Mouse (Mus musculus) hindbrain, embryonic 11.5 days (tissue): ENCODE data around the gene Sp100. TPM values are rescaled to one million over a fixed set of nuclear protein-coding genes. Genes with fewer than 3 reads are reported as not detected.

Source experiments
- ATAC-seq: fragments of 200-750 bp; cut with Nextera tagmentation; 2 replicates; pipeline ENCODE4 v1.8.0; 2017; ENCODE audit warnings: mild to moderate bottlenecking, moderate TSS enrichment, moderate library complexity; ENCODE audit not compliant: low FRiP score
- DNase-seq: peaks from one replicate; pipeline ENCODE4 v3.0.0-alpha.2; 2015; ENCODE audit warnings: low spot score
- H3K27ac ChIP-seq: fragments of 300-500 bp; sonication (generic); 2 replicates; pipeline ENCODE4 v1.5.1; 2014; ENCODE audit warnings: mild to moderate bottlenecking, low read depth, low read length
- H3K27me3 ChIP-seq: fragments of 300-500 bp; sonication (generic); 2 replicates; pipeline ENCODE4 v1.6.1; 2014; ENCODE audit warnings: mild to moderate bottlenecking, low read length, moderate library complexity, mixed read lengths; ENCODE audit not compliant: control insufficient read depth, insufficient read depth
- H3K36me3 ChIP-seq: fragments of 300-500 bp; sonication (generic); 2 replicates; pipeline ENCODE4 v1.6.1; 2014; ENCODE audit warnings: mild to moderate bottlenecking, low read length, moderate library complexity, mixed read lengths; ENCODE audit not compliant: control insufficient read depth, insufficient read depth
- H3K4me1 ChIP-seq: fragments of 300-500 bp; sonication (generic); replicated peaks from 2 replicates; pipeline ENCODE4 v1.6.1; 2014; ENCODE audit warnings: low read length, mixed read lengths; ENCODE audit not compliant: control insufficient read depth, insufficient read depth
- H3K4me2 ChIP-seq: fragments of 300-500 bp; sonication (generic); replicated peaks from 2 replicates; pipeline ENCODE4 v1.6.1; 2014; ENCODE audit warnings: mild to moderate bottlenecking, low read depth, low read length
- H3K4me3 ChIP-seq: fragments of 300-500 bp; sonication (generic); 2 replicates; pipeline ENCODE4 v1.5.1; 2014; ENCODE audit warnings: low read depth, low read length
- H3K9ac ChIP-seq: fragments of 300-500 bp; sonication (generic); 2 replicates; pipeline ENCODE4 v1.6.1; 2014; ENCODE audit warnings: low read depth, low read length
- H3K9me3 ChIP-seq: fragments of 300-500 bp; sonication (generic); 2 replicates; pipeline ENCODE4 v1.6.1; 2016; ENCODE audit warnings: low read length; ENCODE audit not compliant: control insufficient read depth
- WGBS: fragments of 180-500 bp; shearing (Covaris S2); extraction: QIAGEN DNeasy Blood & Tissue Kit; methylation state at CpG from one replicate; pipeline ENCODE4 v1.1.7; 2014; 5-methylcytosine and 5-hydroxymethylcytosine counted together
- polyA plus RNA-seq: library from polyadenylated mRNA; unstranded; fragments of >200 nt; fragmentation: Nextera tagmentation; extraction: Ambion mirVana; gene quantifications from 2 replicates; pipeline ENCODE4 v1.2.1, GENCODE M21; 2014

Sp100 gene
- polyA plus RNA-seq, 1 experiment from 2014 or later = 1.0 TPM

DNA sequence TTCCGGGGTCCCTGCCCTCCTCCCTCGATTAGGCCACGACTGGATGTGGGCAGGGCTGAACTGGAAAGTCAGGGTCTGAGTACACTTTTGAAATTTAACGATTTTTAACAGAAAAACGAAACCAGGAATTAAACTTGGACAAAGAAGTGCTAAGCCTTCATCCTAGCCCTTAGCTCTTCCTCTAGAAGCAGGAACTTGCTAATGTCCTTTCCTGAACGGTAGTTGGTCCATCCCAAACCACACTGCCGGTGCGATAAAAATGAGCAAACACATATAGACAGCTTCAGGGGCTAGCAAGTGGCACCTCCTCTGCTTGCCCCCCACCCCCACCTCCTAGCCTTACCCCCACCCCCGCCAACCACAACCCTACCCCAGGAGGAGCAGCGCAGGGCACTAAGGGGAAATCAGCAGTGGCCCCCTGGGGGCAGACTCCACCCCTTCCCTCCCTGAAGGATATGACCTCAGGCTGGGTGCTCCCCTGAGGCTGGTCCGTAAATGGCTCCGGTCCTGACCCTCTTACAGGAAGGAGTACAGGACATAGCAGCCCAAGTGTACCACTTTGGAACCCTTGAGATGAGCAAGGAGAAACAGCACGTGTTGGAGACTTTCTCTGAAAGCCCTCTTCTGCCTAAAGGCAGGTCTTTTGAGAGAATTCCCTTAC is 85.8 kb downstream of the Sp100 start:
- no peaks in the 10 kb centered on the region for H3K27me3 ChIP-seq
- H3K9ac ChIP-seq = no peak overlapping the region; the same call in 1 of the 2 replicates
- peak; percentile 26; the same call in 1 of the 2 replicates for ATAC-seq
- no peak overlapping the region for H3K4me3 ChIP-seq
- no peak overlapping the region for H3K27ac ChIP-seq
- H3K36me3 ChIP-seq = no peaks in the 10 kb centered on the region
- no peaks in the 10 kb centered on the region for H3K9me3 ChIP-seq
- no peaks in the 10 kb centered on the region for H3K4me1 ChIP-seq
- WGBS = 77% methylated on average over 13 of the region's 13 CpGs
- H3K4me2 ChIP-seq = 0 out of 2 replicates have a peak overlapping the region, but pooled peaks have one; percentile 18
- DNase-seq = peak; percentile 10

DNA sequence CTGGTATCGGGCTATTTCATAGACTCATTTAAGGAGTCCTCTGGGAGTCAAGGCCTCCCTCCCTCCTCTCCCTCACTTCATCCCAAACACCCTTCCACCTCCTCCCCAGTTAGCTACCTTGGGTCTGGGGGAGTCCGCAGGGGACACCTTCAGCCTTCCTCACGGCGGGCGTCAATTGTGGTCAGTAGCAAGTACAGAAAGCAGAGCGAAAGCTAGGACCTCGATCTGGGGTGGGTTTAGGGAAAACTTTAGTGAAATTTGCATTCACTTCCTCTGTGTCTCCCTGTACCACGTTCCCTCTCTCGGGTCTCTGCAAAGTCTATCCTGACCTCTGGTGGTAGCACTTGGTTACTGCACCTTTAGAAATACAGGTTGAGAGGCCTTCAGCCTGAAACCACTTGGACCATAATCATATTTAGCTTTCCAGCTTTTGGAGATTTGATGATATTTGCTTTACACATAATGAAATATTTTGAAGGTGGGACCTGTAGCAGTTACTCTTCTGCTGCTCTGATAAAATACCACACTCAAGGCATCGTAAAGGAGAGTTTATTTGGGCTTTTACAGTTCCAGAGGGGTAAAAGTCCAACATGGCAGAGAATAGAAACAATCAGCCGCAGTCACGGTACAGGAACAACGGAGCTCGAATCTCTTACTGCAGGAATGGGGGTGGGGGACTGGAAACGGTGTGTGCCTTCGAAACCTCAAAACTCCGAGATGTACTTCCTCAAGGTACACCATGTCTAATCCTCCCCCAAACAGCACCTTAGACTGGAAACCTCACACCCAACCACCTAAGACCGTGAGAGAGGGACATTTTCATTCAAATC is 86.8 kb downstream of the Sp100 start:
- Histone ChIP-seq H3K4me1 (no peaks in the 10 kb centered on the region), H3K36me3 (no peaks in the 10 kb centered on the region), H3K4me3 (no peak overlapping the region), H3K9ac (no peak overlapping the region), H3K4me2 (0 out of 2 replicates have a peak overlapping the region, but pooled peaks have one; percentile 18), H3K27ac (no peak overlapping the region), H3K9me3 (no peaks in the 10 kb centered on the region), H3K27me3 (no peaks in the 10 kb centered on the region)
- DNase-seq = peak; percentile 84
- peak; percentile 53 for ATAC-seq
- 40% methylated on average over 18 of the region's 18 CpGs for WGBS

DNA sequence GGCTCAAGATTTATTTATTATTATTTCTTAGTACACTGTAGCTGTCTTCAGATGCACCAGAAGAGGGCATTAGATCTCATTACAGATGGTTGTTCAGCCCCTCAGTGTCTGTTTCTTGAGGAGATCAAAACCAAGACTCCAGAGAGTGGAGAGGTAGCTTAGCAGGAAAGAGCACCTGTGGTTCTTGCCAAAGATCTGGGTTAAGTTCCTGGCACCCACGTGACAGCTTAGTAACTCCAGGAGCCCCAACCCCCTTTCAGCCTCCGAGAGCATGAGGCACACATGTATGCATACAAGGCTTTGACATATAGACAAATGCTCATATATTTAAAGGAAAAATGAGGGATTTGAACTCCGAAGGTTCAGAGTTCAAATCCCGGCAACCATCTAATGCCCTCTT is 89.2 kb downstream of the Sp100 start:
- H3K9me3 ChIP-seq = no peaks in the 10 kb centered on the region
- H3K4me1 ChIP-seq = peaks cover 2% of the 10 kb centered on the region; the same call in 1 of the 2 replicates
- ATAC-seq (no peak), DNase-seq (no peak)
- no peak overlapping the region for H3K4me3 ChIP-seq
- no peak overlapping the region for H3K27ac ChIP-seq
- H3K36me3 ChIP-seq = no peaks in the 10 kb centered on the region
- 96% methylated on average over 4 of the region's 4 CpGs for WGBS
- no peaks in the 10 kb centered on the region for H3K27me3 ChIP-seq
- no peak overlapping the region for H3K4me2 ChIP-seq
- H3K9ac ChIP-seq = no peak overlapping the region

DNA sequence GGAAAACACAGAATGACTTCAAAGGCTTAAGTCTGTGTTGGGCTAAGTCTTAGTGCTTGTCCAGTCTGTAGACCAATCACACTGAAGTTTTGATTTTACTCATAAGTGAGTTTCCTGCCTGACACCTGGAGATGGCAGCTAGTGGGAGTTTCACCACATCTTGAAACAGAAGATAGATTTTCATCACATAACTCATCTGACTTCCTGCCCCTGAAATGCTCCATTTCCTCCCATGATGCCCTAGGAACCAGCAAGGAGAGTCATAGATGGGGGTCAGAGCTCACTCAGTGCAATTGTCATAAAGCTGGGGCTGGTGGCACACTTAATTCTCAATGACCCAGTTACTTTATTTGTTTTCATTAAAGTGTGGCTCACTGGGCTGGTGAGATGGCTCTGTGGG is 90.0 kb downstream of the Sp100 start:
- Histone ChIP-seq H3K27ac (no peak overlapping the region), H3K9me3 (no peaks in the 10 kb centered on the region), H3K4me1 (peaks cover 2% of the 10 kb centered on the region; the same call in 1 of the 2 replicates), H3K9ac (no peak overlapping the region), H3K4me3 (no peak overlapping the region), H3K27me3 (no peaks in the 10 kb centered on the region), H3K36me3 (no peaks in the 10 kb centered on the region), H3K4me2 (no peak overlapping the region)
- DNase-seq = no peak
- no peak for ATAC-seq

DNA sequence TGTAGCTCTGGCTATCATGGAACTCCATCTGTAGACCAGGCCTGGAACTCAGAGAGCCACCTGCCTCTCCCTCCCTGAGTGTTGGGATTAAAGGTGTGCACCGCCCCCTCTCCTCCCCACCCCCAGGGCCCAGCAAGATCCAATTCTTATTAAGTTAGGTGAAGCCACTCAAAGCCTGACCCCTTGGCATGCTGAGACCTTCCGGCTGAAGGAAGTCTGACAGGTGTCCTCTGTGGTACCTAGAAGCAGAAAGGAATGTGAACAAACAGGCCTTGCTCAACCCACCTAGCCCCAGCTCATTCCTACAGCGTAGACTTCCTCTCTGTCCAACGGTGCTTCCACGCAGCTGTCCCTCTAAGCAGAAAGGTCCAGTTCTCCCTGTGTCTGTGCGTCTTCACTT is 91.1 kb downstream of the Sp100 start:
- WGBS = 72% methylated on average over 6 of the region's 6 CpGs
- no peaks in the 10 kb centered on the region for H3K9me3 ChIP-seq
- no peak overlapping the region for H3K4me2 ChIP-seq
- no peaks in the 10 kb centered on the region for H3K36me3 ChIP-seq
- peaks cover 2% of the 10 kb centered on the region; the same call in 1 of the 2 replicates for H3K4me1 ChIP-seq
- no peak for ATAC-seq
- H3K27me3 ChIP-seq = no peaks in the 10 kb centered on the region
- H3K4me3 ChIP-seq = no peak overlapping the region
- H3K27ac ChIP-seq = no peak overlapping the region
- H3K9ac ChIP-seq = no peak overlapping the region
- DNase-seq = no peak

DNA sequence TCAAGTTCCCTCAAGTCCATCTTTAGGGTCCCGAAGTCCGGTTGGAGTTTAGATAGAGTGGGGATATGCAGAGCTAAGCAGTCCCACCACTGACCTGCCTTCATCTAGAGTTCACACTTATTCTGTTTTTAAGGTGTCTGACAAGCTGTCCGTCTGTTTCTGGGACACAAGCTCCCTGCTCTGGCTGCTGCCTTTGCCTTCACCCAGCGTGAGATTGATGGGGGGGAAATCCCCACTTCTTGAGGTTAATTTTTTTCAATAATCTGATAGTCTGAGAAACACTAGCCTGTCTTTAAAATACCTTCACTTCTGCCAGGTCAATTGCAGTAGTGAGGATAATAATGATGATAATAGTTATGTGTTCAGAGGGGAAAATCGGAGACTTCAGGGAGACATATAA is 92.5 kb downstream of the Sp100 start:
- H3K9ac ChIP-seq = no peak overlapping the region
- 36% methylated on average over 5 of the region's 5 CpGs for WGBS
- no peaks in the 10 kb centered on the region for H3K9me3 ChIP-seq
- H3K27me3 ChIP-seq = no peaks in the 10 kb centered on the region
- H3K36me3 ChIP-seq = no peaks in the 10 kb centered on the region
- ATAC-seq (peak; percentile 44; the same call in 1 of the 2 replicates), DNase-seq (peak; percentile 34)
- H3K4me1 ChIP-seq = peaks cover 2% of the 10 kb centered on the region; the same call in 1 of the 2 replicates
- H3K4me3 ChIP-seq = no peak overlapping the region
- H3K27ac ChIP-seq = 0 out of 2 replicates have a peak overlapping the region, but pooled peaks have one; percentile 61
- no peak overlapping the region for H3K4me2 ChIP-seq

DNA sequence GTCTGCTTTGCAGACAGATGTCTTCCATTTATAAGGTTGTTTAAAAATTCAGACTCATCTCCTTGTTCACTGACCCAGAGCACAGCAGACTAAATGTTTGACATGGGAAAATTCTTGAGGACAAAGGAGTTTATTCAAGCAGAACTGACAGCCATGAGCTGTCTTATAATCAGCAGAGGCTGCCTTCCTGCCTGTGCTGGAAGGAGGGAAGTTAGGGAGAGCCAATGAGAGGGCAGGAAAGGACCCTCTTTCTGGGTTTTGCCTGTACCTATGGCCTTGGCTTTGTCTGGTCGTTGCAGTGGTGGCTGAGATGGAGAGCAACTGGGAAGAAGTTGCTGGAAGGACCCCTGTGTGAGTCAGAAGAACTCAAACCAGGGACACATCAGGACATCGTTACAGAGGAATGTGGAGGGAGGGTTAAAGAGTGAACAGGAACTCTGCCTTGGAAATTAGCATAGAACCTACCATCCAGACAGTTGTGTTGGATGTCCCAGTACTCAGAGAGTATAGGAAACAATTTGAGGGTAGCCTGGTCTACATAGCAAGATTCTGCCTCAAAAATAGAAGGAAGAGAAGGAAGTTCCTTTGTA is 93.2 kb downstream of the Sp100 start:
- peaks cover 2% of the 10 kb centered on the region; the same call in 1 of the 2 replicates for H3K4me1 ChIP-seq
- DNase-seq (peak; percentile 61), ATAC-seq (peak; percentile 94)
- H3K36me3 ChIP-seq = no peaks in the 10 kb centered on the region
- WGBS = 10% methylated on average over 2 of the region's 2 CpGs
- no peaks in the 10 kb centered on the region for H3K9me3 ChIP-seq
- no peak overlapping the region for H3K4me3 ChIP-seq
- H3K27me3 ChIP-seq = no peaks in the 10 kb centered on the region
- H3K9ac ChIP-seq = no peak overlapping the region
- peak overlapping the region; percentile 61 for H3K27ac ChIP-seq
- H3K4me2 ChIP-seq = no peak overlapping the region

DNA sequence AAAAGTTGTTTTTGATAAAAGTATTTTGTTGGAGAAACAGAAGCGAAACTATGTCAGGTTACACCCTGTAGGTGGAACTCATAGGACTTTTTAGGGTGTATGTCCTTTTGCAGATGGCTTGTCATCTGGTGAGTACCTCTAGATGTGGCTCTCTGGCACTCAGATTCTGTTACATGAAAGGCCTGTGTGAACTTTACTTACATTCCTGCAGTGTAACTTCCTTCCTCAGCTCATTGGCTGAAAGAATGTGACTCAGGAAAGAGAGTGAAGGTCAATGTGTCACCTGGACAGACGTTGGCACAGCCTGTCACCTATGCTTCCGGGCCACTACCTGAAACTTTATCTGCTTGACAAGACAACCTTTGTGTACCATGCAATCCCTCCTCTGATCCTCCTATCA is 94.8 kb downstream of the Sp100 start:
- H3K27me3 ChIP-seq = no peaks in the 10 kb centered on the region

More for the DNA sequence above, 94.8 kb downstream of the Sp100 start:
- WGBS = 89% methylated on average over 3 of the region's 3 CpGs
- Histone ChIP-seq H3K4me3 (no peak overlapping the region), H3K4me1 (peaks cover 2% of the 10 kb centered on the region; the same call in 1 of the 2 replicates), H3K4me2 (no peak overlapping the region), H3K9me3 (no peaks in the 10 kb centered on the region), H3K27ac (no peak overlapping the region), H3K36me3 (no peaks in the 10 kb centered on the region), H3K9ac (no peak overlapping the region)
- DNase-seq (no peak), ATAC-seq (no peak)
